ENCODE assay signal across 12 mouse cellular contexts in the genomic region with DNA sequence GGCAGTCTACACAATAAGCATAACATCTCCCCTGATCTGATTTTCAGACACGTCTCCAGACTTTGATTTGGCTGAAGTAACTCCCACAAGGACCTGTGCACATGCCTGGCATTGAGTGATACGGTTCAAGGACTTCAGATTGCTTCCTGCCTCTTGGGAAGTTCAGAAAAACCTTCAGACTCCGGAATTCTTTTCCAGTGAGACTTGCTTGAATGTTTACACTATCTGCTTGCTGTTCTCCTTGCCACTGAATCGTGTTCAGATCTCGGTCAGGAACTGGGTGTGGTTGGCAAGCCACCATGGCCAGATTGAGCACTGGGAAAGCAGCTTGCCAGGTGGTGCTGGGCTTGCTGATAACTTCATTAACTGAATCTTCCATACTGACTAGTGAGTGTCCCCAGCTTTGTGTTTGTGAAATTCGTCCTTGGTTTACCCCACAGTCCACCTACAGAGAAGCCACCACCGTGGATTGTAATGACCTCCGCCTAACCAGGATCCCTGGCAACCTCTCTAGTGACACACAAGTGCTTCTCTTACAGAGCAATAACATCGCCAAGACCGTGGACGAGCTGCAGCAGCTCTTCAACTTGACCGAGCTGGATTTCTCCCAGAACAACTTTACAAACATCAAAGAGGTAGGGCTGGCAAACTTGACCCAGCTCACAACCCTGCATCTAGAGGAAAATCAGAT. TPM values are rescaled to one million over a fixed set of nuclear protein-coding genes. Genes with fewer than 3 reads are reported as not detected.
DNase-seq lines count a peak whose midpoint lies in the region; ATAC-seq and TF ChIP-seq lines count a peak whose summit lies in the region.
"Had no signal": no experiment of that assay in that cellular context is flagged by ENCODE, and none has a peak within 500 bp of the region (broad histone marks: within the 10 kb centered on the region; RNA-seq: fewer than 3 reads in every experiment).

No protein-coding gene starts in this region.

- no peaks in the 10 kb centered on the region for H3K27me3 ChIP-seq in forebrain, embryonic 12.5 days
- no peaks in the 10 kb centered on the region for H3K27me3 ChIP-seq in midbrain, embryonic 10.5 days (ENCODE audit: low read depth, poor library complexity, severe bottlenecking)

- WGBS in forebrain, embryonic 12.5 days, result 87% methylated on average over 12 of the region's 12 CpGs
- WGBS in midbrain, embryonic 10.5 days, result 91% methylated on average over 12 of the region's 12 CpGs

- ATAC-seq in forebrain, embryonic 12.5 days (ENCODE audit: low FRiP score), result no peak
- ATAC-seq: hindbrain, postnatal 0 days had no signal

- no peaks in the 10 kb centered on the region for H3K4me1 ChIP-seq in forebrain, embryonic 12.5 days
- no peaks in the 10 kb centered on the region for H3K4me1 ChIP-seq in midbrain, embryonic 10.5 days

- TF ChIP-seq CTCF in layer of hippocampus, adult 2 months (conservative IDR thresholded peaks at IDR 0.05), result no peak

- no peak overlapping the region for H3K4me3 ChIP-seq in layer of hippocampus, adult 2 months
- no peak overlapping the region for H3K4me3 ChIP-seq in forebrain, embryonic 12.5 days (replicated peaks)
- no peak overlapping the region for H3K4me3 ChIP-seq in midbrain, embryonic 10.5 days

- no peak for DNase-seq in layer of hippocampus, adult 2 months (ENCODE audit: low spot score in 2 of 2)
- DNase-seq in layer of hippocampus, adult 9-10 months (ENCODE audit: low spot score), result no peak
- peak; percentile 92 for DNase-seq in brain, adult 2 months (ENCODE audit: low read depth, low spot score)
- peak; percentile 90 to 94 for DNase-seq in cerebellum, postnatal 14 days
- peak; percentile 12 for DNase-seq in lung, postnatal 25 days (ENCODE audit: low spot score)
- no peak for DNase-seq in gastrocnemius, postnatal 25 days
- no peak for DNase-seq in midbrain, embryonic 10.5 days (ENCODE audit: low spot score)
- DNase-seq: midbrain, embryonic 14.5 days; spleen, adult 18-20 months; thymus, postnatal 14 days had no signal

- H3K9ac ChIP-seq in forebrain, embryonic 12.5 days, result no peak overlapping the region

- peak overlapping the region; percentile 34; the same call in 1 of the 2 replicates for H3K27ac ChIP-seq in layer of hippocampus, adult 2 months
- no peak overlapping the region for H3K27ac ChIP-seq in forebrain, embryonic 12.5 days
- no peak overlapping the region for H3K27ac ChIP-seq in midbrain, embryonic 10.5 days (replicated peaks)
- H3K27ac ChIP-seq: hindbrain, postnatal 0 days had no signal

- no peaks in the 10 kb centered on the region for H3K9me3 ChIP-seq in forebrain, embryonic 12.5 days
- no peaks in the 10 kb centered on the region for H3K9me3 ChIP-seq in midbrain, embryonic 10.5 days (replicated peaks)

- peaks cover 40% of the 10 kb centered on the region for H3K36me3 ChIP-seq in forebrain, embryonic 12.5 days (replicated peaks)
- H3K36me3 ChIP-seq in midbrain, embryonic 10.5 days, result peaks cover 47% of the 10 kb centered on the region

- H3K4me2 ChIP-seq in forebrain, embryonic 12.5 days, result no peak overlapping the region

RNA-seq across cellular contexts. Expression of a gene that starts 37.5 kb away (rescaled TPM):
- total RNA-seq in layer of hippocampus, adult 2 months (2021), result 100 to 1,000 TPM in 1 of 2 experiments, 10 to 100 TPM in 1; 97.3 to 101 TPM
- 123 and 130 TPM in 2 replicates for polyA plus RNA-seq in forebrain, embryonic 12.5 days (2016; fragmentation: Nextera tagmentation; extraction: Ambion mirVana)
- total RNA-seq in gastrocnemius, postnatal 25 days (2021), result 1 to 10 TPM; 6.8 to 8.3 TPM
- 73.2 and 90.6 TPM in 2 replicates for polyA plus RNA-seq in midbrain, embryonic 10.5 days (2016; fragmentation: Nextera tagmentation; extraction: Ambion mirVana)

Comparison
In these comparisons a context has a peak if more than half of its experiments do, and no peak if none do; other contexts are left out.
1. DNase-seq: peak in brain, adult 2 months (single experiment), cerebellum, postnatal 14 days (2 of 2) and lung, postnatal 25 days (single experiment); none in layer of hippocampus, adult 2 months (0 of 2), layer of hippocampus, adult 9-10 months (single experiment), gastrocnemius, postnatal 25 days (single experiment) and midbrain, embryonic 10.5 days (single experiment).
2. RNA of a gene that starts 37.5 kb away (total RNA-seq): 97.3 to 101 TPM in layer of hippocampus, adult 2 months; 6.8 to 8.3 TPM in gastrocnemius, postnatal 25 days; every median in the first group is over 10 times any median in the second.